Mouse (Mus musculus): ENCODE results near the gene Fars2. TPM values are rescaled to one million over a fixed set of nuclear protein-coding genes. Genes with fewer than 3 reads are reported as not detected.
A peak's percentile ranks its signal among the peaks of the same experiment; 100 is the strongest.

Gene Fars2
- polyA plus RNA-seq, 1 experiment from 2014 or later = 23.5 TPM

DNA sequence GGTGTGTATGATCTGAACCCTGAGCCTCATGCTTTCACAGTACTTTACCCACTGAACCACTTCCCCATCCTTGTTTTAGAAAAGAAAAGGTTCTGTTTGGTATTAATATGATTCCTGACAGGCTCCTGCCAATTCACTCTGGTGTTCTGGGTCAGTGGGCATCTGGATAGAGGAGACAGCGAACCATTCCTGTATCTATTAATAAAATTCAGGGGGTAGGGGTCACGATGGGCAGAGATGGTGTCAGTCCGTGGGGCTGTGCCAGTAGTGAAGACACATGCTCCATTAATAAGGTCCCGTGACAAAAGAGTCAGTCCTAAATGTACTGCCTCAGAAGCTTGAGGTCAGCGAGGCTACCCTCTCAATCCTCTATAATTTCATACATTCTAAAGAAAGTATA lies 4.0 kb upstream of the Fars2 start:
- Histone ChIP-seq H3K27ac (replicated peaks) (no peak overlapping the region), H3K9me3 (no peaks in the 10 kb centered on the region), H3K4me3 (no peak overlapping the region), H3K36me3 (replicated peaks) (no peaks in the 10 kb centered on the region), H3K4me1 (peaks cover 6% of the 10 kb centered on the region), H3K27me3 (replicated peaks; ENCODE audit: low read depth, poor library complexity, severe bottlenecking) (no peaks in the 10 kb centered on the region)
- no peak for DNase-seq (ENCODE audit: low spot score)
- 88% methylated on average over 5 of the region's 5 CpGs for WGBS

DNA sequence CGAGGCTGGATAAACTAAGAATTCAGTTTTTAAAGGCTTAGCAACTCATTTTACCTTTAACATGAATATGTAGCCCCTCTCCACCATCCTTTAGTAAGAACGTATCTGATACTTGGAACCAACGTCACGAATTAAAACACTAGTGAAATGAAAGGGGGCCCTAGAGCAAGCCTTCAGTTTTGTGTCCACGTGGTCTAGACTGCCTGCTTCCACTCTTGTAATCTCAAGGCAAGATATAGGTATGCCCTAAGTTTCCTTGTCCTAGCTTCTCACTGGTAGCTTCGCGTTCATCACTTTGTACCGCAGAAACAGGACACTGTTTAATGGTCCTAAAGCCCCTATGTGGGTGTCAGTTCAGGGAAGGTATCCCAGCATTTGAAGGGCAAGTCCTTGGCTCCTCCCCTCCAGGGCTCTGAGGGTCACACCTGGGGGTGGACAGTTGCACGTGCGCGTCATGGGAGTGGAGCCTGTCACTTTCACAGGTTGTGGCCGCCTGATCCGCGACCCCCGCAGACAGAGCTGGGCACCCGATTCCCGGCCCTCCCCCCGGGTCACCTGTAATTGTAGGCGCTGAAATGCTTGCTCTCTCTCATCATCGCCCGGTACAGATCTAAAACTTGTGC lies 581 bp upstream of the Fars2 start:
- peak overlapping the region; percentile 98 for H3K27ac ChIP-seq (replicated peaks)
- peak; percentile 58 for DNase-seq (ENCODE audit: low spot score)
- H3K27me3 ChIP-seq (replicated peaks; ENCODE audit: low read depth, poor library complexity, severe bottlenecking) = no peaks in the 10 kb centered on the region
- H3K9me3 ChIP-seq = no peaks in the 10 kb centered on the region
- H3K36me3 ChIP-seq (replicated peaks) = no peaks in the 10 kb centered on the region
- H3K4me3 ChIP-seq = peak overlapping the region; percentile 77
- 8% methylated on average over 21 of the region's 21 CpGs for WGBS
- H3K4me1 ChIP-seq = peaks cover 11% of the 10 kb centered on the region

DNA sequence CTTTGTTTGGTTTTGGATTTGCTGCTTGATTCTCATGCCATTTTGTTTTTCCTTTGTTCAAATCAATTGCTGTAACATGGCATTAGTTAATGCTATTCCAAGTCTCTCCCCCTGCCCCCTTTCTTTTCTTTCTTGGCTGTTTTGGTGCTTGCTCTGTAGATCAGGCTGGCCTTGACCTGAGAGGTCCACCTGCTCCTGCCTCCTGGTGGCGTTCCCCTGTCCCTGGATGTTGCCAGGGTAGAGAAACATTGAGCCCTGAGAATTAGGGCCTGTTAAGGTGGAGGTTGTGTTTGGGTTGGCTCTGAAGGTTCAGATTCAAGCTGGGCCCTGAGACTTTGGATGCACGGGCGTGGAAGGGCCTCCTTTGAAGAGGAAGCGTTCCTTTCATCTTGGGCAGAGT lies 2.5 kb downstream of the Fars2 start:
- peaks cover 11% of the 10 kb centered on the region for H3K4me1 ChIP-seq
- no peak overlapping the region for H3K4me3 ChIP-seq
- no peak for DNase-seq (ENCODE audit: low spot score)
- no peak overlapping the region for H3K27ac ChIP-seq (replicated peaks)
- no peaks in the 10 kb centered on the region for H3K36me3 ChIP-seq (replicated peaks)
- H3K27me3 ChIP-seq (replicated peaks; ENCODE audit: low read depth, poor library complexity, severe bottlenecking) = no peaks in the 10 kb centered on the region
- no peaks in the 10 kb centered on the region for H3K9me3 ChIP-seq
- 78% methylated on average over 4 of the region's 4 CpGs for WGBS

DNA sequence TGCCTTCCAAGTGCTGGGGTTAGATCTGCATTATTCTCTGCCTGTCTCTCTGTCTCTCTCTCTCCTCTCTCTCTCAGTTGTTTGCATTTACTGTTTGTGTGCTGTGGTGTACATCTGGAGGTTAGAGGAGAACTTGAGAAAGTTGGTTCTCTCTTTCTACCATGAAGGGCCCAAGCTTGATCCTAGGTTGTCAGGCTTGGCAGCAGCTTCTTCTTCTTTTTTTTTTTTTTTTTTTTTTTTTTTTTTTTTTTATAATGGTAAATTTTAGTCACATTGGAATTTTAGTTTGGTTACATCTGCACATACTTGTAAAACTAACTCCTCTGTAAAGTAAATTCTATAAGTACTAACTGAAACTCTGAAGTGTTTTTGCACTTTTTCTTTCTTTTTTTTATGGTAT lies 3.4 kb downstream of the Fars2 start:
- H3K36me3 ChIP-seq (replicated peaks) = no peaks in the 10 kb centered on the region
- H3K4me1 ChIP-seq = peaks cover 11% of the 10 kb centered on the region
- H3K4me3 ChIP-seq = no peak overlapping the region
- no peaks in the 10 kb centered on the region for H3K9me3 ChIP-seq
- DNase-seq (ENCODE audit: low spot score) = no peak
- H3K27me3 ChIP-seq (replicated peaks; ENCODE audit: low read depth, poor library complexity, severe bottlenecking) = no peaks in the 10 kb centered on the region
- H3K27ac ChIP-seq (replicated peaks) = no peak overlapping the region

DNA sequence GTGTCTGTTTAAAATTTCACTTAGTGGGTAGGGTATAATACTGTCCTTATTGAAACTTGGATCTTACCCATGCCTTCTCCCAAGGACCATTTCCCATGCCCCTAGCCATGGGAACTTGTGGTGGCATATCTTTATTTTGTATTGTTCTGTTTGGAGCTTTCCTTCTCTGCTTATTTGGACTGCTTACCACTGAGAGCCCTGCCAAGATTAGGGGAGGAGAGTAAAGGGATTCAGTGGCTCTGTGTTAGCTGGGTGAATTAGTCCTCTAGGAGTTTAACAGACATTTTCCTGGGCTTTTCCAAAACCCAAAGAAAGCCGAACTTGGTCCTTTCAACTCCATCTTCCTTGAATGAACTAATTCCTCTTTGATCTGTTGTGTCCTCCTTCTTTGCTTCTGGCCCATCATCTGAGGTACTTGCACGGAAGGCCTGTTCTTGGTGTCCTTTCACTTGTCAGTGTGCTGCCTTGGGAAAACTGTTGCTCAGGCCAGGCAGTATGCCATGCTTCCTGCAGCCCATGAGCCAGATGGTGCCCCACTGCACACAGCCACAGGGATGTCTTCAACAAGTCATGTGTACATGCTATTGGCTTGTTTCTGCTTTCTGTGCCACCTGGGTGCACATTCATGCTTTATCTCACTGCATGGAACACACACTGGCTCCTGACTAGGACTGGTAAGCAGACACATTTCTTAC lies 12.3 kb downstream of the Fars2 start:
- Histone ChIP-seq H3K4me1 (peaks cover 6% of the 10 kb centered on the region; the same call in 1 of the 2 replicates), H3K9me3 (no peaks in the 10 kb centered on the region), H3K27ac (replicated peaks) (no peak overlapping the region), H3K36me3 (replicated peaks) (0 out of 2 replicates have a peak, but pooled peaks cover 6% of the 10 kb centered on the region), H3K27me3 (replicated peaks; ENCODE audit: low read depth, poor library complexity, severe bottlenecking) (no peaks in the 10 kb centered on the region), H3K4me3 (no peak overlapping the region)
- WGBS = 91% methylated on average over 2 of the region's 2 CpGs
- no peak for DNase-seq (ENCODE audit: low spot score)

DNA sequence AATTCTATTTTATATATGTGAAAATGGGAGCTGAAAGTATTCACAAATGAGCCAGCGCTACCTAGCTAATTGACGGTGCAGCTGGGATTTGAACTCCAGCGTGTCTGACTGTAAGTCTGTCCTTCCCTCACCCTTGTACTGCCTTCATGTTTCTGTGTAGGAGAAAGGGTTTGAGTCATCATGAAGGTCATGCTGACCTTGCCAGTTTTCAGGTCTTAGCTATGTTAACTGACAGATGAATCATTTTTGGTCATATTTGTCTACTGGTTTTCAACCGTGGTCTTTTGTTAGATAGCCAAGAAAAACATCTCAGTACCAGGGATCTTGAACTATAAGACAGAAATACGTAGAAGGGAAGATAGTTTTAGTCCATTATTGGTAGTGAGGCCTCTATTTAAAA lies 14.2 kb downstream of the Fars2 start:
- Histone ChIP-seq H3K4me3 (no peak overlapping the region), H3K27me3 (replicated peaks; ENCODE audit: low read depth, poor library complexity, severe bottlenecking) (no peaks in the 10 kb centered on the region), H3K27ac (replicated peaks) (no peak overlapping the region), H3K36me3 (replicated peaks) (0 out of 2 replicates have a peak, but pooled peaks cover 6% of the 10 kb centered on the region), H3K4me1 (peaks cover 6% of the 10 kb centered on the region; the same call in 1 of the 2 replicates), H3K9me3 (no peaks in the 10 kb centered on the region)
- 93% methylated on average over 5 of the region's 5 CpGs for WGBS
- no peak for DNase-seq (ENCODE audit: low spot score)

DNA sequence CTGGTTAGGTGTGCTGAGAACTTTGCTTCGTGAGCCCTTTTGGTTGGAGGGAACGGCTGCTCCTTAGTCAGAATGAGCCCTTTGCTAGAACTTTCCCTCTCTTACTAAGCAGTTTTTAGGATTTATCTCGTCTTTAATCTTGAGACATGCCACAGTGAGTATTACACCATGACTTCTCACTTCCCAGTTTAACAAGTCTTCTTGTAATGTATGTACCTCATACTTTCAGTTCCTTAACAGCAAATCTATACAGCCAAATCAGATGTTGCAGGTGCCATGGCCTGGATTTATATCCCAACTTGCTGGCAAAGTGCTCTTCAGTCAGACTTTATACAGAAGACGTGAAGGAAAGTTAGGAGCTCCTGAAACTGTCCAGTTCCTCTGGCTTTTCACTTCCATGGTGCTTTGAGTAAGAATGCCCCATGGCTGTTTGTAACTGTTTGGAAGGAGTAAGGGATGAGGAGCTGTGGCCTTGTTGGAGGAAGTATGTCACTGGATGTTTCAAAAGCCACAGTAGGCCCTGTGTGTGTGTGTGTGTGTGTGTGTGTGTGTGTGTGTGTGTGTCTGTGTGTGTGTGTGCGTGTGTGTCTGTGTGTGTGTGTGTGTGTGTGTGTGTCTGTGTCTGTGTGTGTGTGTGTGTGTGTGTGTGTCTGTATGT lies 14.9 kb downstream of the Fars2 start:
- H3K27ac ChIP-seq (replicated peaks) = no peak overlapping the region
- no peak for DNase-seq (ENCODE audit: low spot score)
- no peaks in the 10 kb centered on the region for H3K27me3 ChIP-seq (replicated peaks; ENCODE audit: low read depth, poor library complexity, severe bottlenecking)
- peaks cover 6% of the 10 kb centered on the region; the same call in 1 of the 2 replicates for H3K4me1 ChIP-seq
- H3K9me3 ChIP-seq = no peaks in the 10 kb centered on the region
- WGBS = 81% methylated on average over 5 of the region's 5 CpGs
- 0 out of 2 replicates have a peak, but pooled peaks cover 6% of the 10 kb centered on the region for H3K36me3 ChIP-seq (replicated peaks)
- no peak overlapping the region for H3K4me3 ChIP-seq

DNA sequence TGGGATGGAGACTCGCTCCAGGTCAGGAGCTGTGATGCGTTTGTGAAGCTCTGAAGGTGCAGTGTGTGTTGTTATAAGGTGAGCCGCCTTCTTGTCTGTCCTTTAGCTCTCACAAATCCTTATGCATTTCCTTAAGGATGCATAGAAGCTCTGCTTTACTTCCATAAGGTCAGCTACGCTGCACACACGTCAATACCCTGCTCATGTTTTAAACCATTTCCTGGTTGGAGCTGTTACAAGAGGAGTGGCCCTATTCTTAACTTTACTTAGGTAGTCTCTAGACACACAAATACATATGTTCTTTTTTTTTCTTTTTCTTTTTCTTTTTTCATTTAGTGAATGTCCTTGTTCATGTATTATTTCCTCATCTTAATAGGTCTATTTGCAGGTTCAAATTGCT lies 22.5 kb downstream of the Fars2 start:
- Histone ChIP-seq H3K4me3 (no peak overlapping the region), H3K36me3 (replicated peaks) (no peaks in the 10 kb centered on the region), H3K9me3 (no peaks in the 10 kb centered on the region), H3K4me1 (no peaks in the 10 kb centered on the region), H3K27me3 (replicated peaks; ENCODE audit: low read depth, poor library complexity, severe bottlenecking) (no peaks in the 10 kb centered on the region), H3K27ac (replicated peaks) (no peak overlapping the region)
- no peak for DNase-seq (ENCODE audit: low spot score)
- 85% methylated on average over 5 of the region's 5 CpGs for WGBS

DNA sequence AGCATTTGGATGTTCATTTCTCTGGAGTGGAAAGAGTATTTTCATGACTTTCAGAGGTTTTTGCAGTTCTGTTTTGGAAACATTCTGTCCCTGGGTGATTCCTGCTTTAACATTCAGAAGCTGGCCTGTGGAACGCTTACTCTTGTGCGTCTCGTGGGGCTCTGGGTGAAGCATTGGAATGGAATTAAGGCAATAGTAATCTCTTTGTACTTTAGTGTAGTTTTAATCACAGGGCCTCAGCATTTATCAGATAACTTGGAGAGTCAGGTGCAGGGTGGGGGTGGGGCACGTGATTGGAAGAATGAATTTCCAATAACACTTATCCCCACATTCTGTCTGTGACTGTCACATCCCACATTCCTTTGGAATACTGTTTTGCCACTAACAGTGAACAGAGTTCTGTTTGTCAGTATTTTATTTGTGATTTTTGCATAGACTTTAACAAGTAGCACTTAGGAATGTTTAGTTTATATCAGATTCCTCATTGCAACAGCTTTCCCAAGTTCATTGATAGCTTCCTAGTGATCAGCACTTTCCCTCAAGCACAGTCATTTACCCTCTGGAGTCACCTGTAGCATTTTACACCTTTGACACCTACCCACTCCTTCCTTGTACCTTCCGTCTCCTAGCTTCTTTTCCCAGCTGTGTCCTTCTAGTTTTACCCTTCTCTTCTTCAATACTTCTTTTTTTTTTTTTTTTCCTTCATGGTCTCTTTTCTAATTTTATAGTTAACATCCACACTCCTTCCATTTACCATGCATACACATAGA lies 23.2 kb downstream of the Fars2 start:
- 82% methylated on average over 5 of the region's 5 CpGs for WGBS
- Histone ChIP-seq H3K36me3 (replicated peaks) (no peaks in the 10 kb centered on the region), H3K27ac (replicated peaks) (no peak overlapping the region), H3K9me3 (no peaks in the 10 kb centered on the region), H3K4me3 (no peak overlapping the region), H3K4me1 (no peaks in the 10 kb centered on the region), H3K27me3 (replicated peaks; ENCODE audit: low read depth, poor library complexity, severe bottlenecking) (no peaks in the 10 kb centered on the region)
- DNase-seq (ENCODE audit: low spot score) = no peak

DNA sequence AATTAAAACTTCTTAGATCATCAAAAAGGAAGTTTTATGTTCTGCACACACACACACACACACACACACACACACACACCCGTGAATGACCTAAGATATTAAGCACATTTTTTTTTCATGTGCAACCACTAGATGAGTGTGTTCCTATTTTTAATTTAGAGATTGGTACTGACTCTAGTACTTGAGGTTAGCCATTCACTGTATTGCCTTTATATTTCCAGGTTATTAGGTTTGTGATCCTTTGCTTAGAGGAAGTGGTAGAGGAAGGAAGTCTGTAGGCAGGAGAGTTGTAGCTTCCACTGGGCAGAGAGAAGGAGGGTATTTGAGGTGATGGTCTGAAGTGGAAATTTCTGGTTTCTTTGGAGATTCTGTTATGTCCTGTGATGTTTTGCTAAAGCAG lies 28.4 kb downstream of the Fars2 start:
- Histone ChIP-seq H3K36me3 (replicated peaks) (no peaks in the 10 kb centered on the region), H3K27ac (replicated peaks) (no peak overlapping the region), H3K27me3 (replicated peaks; ENCODE audit: low read depth, poor library complexity, severe bottlenecking) (no peaks in the 10 kb centered on the region), H3K9me3 (no peaks in the 10 kb centered on the region), H3K4me3 (no peak overlapping the region), H3K4me1 (peaks cover 7% of the 10 kb centered on the region; the same call in 1 of the 2 replicates)
- WGBS = 78% methylated on average over 1 of the region's 1 CpGs
- no peak for DNase-seq (ENCODE audit: low spot score)

DNA sequence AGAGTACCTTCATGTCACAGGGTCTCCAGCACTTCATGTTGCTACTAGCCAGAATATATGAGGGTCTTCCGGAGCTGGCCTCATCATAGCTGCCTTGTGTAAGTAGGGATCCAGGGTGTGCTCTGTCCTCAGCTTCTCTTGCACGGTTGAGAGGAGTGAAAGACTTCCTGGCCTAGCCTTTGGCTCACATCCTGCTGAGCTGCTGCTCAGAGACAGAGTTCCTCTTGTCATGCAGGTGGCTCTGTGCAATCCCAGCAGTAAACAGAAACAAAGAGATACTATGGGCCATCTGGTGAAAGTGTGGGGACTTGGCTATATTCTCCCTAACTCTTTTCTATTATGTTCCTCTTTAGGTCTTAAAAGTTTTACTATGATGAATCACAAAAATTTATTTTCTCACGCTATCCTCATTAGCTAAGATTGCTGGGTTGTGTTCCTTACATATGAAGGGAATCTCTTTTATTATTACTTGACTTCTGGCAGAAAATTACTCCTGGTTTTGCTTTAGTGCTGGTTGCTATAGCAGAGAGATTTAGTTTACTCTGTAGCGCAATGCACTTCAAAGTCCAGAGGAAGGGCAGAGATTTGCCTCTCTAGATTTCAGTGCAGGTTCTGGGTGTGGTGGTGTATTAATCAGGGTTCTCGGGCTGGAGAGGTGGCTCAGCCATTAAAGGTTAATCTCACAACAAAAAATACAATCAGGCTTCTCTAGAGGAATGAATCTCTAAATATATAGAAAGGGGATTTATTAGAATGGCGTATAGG lies 32.1 kb downstream of the Fars2 start:
- no peak overlapping the region for H3K27ac ChIP-seq (replicated peaks)

DNA sequence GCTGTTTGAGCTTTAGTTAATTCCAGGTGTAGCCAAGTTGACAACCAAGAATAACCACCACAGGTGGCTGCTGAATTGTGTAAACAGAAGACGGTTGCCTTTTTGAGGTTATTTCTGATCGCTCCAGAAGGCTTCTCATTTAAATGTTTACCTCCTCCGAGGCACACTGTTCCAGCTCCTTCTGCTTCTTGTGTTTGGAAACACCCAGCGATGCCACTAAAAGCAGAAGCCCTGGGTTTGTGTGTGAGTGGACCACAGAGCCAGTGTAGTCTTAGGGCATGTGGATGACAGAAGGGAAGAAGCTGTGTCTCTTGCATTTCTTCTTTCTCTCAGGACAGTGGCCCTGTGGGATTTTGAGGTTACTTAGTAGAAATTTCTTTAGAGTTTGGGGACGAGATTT lies 33.1 kb downstream of the Fars2 start:
- DNase-seq (ENCODE audit: low spot score) = no peak
- no peak overlapping the region for H3K27ac ChIP-seq (replicated peaks)
- no peak overlapping the region for H3K4me3 ChIP-seq
- 57% methylated on average over 5 of the region's 5 CpGs for WGBS
- no peaks in the 10 kb centered on the region for H3K9me3 ChIP-seq
- no peaks in the 10 kb centered on the region for H3K36me3 ChIP-seq (replicated peaks)
- H3K4me1 ChIP-seq = peaks cover 7% of the 10 kb centered on the region; the same call in 1 of the 2 replicates
- H3K27me3 ChIP-seq (replicated peaks; ENCODE audit: low read depth, poor library complexity, severe bottlenecking) = no peaks in the 10 kb centered on the region

More for the DNA sequence above, 32.1 kb downstream of the Fars2 start:
- H3K36me3 ChIP-seq (replicated peaks) = no peaks in the 10 kb centered on the region
- H3K9me3 ChIP-seq = no peaks in the 10 kb centered on the region
- peaks cover 7% of the 10 kb centered on the region; the same call in 1 of the 2 replicates for H3K4me1 ChIP-seq
- 51% methylated on average over 6 of the region's 6 CpGs for WGBS
- no peaks in the 10 kb centered on the region for H3K27me3 ChIP-seq (replicated peaks; ENCODE audit: low read depth, poor library complexity, severe bottlenecking)
- DNase-seq (ENCODE audit: low spot score) = no peak
- H3K4me3 ChIP-seq = no peak overlapping the region
